Mouse (Mus musculus): Measurements from ENCODE around the gene Nynrin. TPM values are rescaled to one million over a fixed set of nuclear protein-coding genes. Genes with fewer than 3 reads are reported as not detected.

The Nynrin gene
- polyA plus RNA-seq, 1 experiment, result 36.6 TPM

DNA sequence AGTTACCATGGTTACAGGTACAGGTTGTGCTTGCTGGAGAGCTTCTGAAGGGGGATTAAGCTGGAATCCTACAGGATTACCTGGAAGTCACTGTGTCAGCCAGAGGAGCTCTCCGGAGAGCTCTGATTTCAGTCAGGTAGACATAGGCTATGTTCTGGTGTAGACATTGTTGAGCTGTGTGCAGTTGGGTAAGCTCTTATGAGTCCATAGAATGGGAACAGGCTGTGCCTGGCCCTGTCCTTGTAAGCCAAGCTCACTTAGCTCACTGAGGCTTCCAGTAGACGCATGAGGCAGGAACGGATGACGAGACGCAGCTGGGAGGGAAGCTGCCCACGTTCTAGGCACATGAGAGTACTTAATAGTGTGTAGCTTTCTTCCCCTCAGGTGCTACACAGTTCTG lies 8.4 kb downstream of the Nynrin start:
- H3K27ac ChIP-seq (ENCODE audit: insufficient read depth, low read length), result no peak overlapping the region
- H3K4me3 ChIP-seq (ENCODE audit: insufficient read depth, low read length), result no peak overlapping the region
- no peaks in the 10 kb centered on the region for H3K4me1 ChIP-seq (ENCODE audit: control insufficient read depth, insufficient read depth, low read length)
- TF ChIP-seq POLR2A (IDR thresholded peaks at IDR 0.05; ENCODE audit: low read depth, low read length) (no peak), CTCF (IDR thresholded peaks at IDR 0.05; ENCODE audit: borderline replicate concordance, insufficient read depth, low read length) (no peak)

DNA sequence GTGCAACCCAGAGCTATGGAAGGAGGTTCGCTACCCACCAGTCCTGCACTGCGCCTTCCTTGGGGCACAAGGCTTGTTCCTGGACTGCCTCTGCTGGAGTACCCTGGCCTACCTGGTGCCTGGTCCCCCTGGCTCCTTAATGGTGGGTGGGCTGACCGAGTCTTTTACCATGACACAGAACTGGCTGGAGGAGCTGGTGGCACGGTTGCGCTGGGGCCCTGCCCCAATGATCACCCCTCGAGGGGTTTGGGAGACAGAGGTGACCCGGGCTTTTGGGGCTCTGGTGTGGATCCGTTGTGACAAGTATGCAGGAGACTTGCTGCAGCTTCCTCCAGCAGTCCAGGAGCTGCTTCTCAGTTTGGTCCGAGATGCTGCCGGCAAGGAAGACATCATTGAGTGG lies 9.2 kb downstream of the Nynrin start:
- TF ChIP-seq CTCF (IDR thresholded peaks at IDR 0.05; ENCODE audit: borderline replicate concordance, insufficient read depth, low read length) (no peak), POLR2A (IDR thresholded peaks at IDR 0.05; ENCODE audit: low read depth, low read length) (no peak)
- Histone ChIP-seq H3K4me3 (ENCODE audit: insufficient read depth, low read length) (no peak overlapping the region), H3K27ac (ENCODE audit: insufficient read depth, low read length) (no peak overlapping the region), H3K4me1 (ENCODE audit: control insufficient read depth, insufficient read depth, low read length) (no peaks in the 10 kb centered on the region)

DNA sequence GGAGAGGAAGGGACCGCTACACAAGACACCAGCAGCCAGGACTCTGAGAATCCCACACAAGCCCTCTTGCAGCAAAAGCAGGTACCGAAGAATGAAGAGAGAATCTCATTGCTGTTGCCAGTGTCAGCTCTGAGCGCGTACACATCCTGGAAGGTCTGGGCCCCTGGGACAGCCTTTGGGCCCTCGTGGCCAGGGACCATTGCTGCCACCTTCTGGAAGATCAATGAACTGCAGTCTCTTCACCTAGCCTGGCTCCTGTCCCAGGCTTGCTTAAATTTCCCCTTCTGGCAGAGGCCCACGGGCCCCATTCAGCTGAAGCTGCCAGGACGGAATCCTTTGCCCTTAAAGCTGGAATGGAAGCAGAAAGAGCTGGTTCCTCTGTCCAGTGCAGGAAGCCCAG lies 10.0 kb downstream of the Nynrin start:
- Histone ChIP-seq H3K27ac (ENCODE audit: insufficient read depth, low read length) (no peak overlapping the region), H3K4me1 (ENCODE audit: control insufficient read depth, insufficient read depth, low read length) (no peaks in the 10 kb centered on the region), H3K4me3 (ENCODE audit: insufficient read depth, low read length) (no peak overlapping the region)
- peak; percentile 77 for TF ChIP-seq CTCF (IDR thresholded peaks at IDR 0.05; ENCODE audit: borderline replicate concordance, insufficient read depth, low read length)
- TF ChIP-seq POLR2A (IDR thresholded peaks at IDR 0.05; ENCODE audit: low read depth, low read length), result no peak

DNA sequence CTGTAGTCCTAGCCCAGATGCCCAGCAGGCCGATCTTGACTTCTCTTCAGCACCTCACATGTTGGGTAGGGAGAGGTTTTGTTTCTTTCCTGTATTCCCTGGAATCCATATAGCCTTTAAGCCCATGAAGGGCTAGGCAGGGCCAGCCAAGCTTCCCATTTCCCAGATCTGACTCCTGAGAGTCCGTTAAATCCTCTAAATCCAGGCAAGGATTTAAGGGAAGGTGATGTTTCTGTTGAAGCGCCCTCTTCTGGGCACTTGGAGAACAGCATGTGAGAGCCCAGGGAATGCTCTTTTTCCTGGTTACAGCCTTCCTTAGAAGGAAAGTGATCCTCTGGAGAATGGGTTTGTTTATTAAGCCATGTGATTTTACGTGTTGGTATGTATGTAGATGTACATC lies 13.2 kb downstream of the Nynrin start:
- H3K4me1 ChIP-seq (ENCODE audit: control insufficient read depth, insufficient read depth, low read length), result no peaks in the 10 kb centered on the region
- no peak overlapping the region for H3K4me3 ChIP-seq (ENCODE audit: insufficient read depth, low read length)
- no peak for TF ChIP-seq POLR2A (IDR thresholded peaks at IDR 0.05; ENCODE audit: low read depth, low read length)
- no peak overlapping the region for H3K27ac ChIP-seq (ENCODE audit: insufficient read depth, low read length)

DNA sequence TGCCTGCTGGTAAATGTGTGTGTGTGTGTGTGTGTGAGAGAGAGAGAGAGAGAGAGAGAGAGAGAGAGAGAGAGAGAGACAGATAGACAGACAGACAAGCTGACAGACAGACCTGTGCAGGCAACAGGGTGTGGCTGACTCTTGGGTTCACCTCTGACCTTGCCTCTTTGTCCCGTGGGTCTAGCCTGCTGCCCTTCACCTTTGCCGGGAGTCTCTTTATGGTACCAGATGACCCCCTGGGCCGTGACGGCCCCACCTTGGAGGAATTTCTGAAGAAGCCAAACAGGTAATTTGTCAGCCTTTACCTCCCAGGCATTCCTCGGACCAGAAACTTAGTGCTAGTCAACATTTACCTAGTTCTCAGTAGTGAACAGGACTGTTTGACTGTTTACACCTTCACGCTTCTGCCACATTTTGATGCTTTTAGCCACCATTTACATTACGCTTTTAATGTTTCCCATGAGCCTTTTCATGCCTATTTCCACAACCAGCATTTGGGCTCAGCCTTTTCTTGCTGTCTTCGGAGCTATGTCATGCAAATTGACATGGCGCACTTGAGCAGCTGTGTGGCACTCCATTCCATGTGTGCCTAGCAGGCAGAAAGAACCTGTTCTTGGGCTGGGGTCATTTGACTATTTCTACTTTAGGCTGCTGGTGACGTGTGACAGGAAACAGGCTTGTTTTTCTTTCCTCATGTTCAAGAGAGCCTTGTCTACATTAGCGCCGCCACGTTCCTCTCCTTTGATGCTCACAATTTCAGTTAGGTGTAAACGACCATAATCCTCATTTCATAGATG lies 14.6 kb downstream of the Nynrin start:
- no peak overlapping the region for H3K27ac ChIP-seq (ENCODE audit: insufficient read depth, low read length)
- no peaks in the 10 kb centered on the region for H3K4me1 ChIP-seq (ENCODE audit: control insufficient read depth, insufficient read depth, low read length)
- TF ChIP-seq CTCF (IDR thresholded peaks at IDR 0.05; ENCODE audit: borderline replicate concordance, insufficient read depth, low read length), result no peak
- TF ChIP-seq POLR2A (IDR thresholded peaks at IDR 0.05; ENCODE audit: low read depth, low read length), result no peak
- no peak overlapping the region for H3K4me3 ChIP-seq (ENCODE audit: insufficient read depth, low read length)

DNA sequence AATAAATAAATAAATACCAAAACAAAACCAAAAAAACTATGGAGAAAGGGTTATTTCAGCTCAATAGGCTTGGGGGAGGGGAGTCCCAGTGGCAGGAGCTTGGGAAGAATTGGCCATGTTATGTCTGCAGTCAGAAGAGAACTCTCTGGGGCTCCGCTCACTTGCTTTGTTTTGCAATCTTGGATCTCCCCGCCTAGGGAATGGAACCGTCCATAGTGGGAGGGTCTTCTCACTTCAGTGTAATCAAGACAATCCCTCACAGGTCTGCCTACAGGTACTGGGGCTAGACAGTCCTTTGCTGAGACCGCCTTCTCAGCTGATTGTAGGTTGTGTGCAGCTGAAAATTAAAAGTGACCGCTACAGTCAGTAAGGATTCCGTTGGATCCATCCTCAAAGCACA lies 15.7 kb downstream of the Nynrin start:
- Histone ChIP-seq H3K4me1 (ENCODE audit: control insufficient read depth, insufficient read depth, low read length) (no peaks in the 10 kb centered on the region), H3K4me3 (ENCODE audit: insufficient read depth, low read length) (no peak overlapping the region), H3K27ac (ENCODE audit: insufficient read depth, low read length) (no peak overlapping the region)
- no peak for TF ChIP-seq CTCF (IDR thresholded peaks at IDR 0.05; ENCODE audit: borderline replicate concordance, insufficient read depth, low read length)
- TF ChIP-seq POLR2A (IDR thresholded peaks at IDR 0.05; ENCODE audit: low read depth, low read length), result no peak

DNA sequence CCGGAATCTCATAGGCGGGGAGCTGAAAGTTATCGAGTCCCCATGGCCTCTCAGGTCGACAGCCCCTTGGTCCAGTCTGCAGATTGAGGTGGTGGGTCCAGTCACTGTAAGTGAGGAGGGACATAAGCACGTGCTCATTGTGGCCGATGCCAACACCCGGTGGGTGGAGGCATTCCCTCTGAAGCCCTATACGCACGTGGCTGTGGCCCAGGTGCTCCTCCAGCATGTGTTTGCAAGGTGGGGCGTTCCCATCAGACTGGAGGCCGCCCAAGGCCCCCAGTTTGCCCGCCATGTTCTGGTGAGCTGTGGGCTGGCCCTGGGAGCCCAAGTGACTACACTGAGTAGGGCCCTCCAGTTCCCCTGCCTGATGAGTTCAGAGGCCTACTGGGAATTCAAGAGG lies 18.2 kb downstream of the Nynrin start:
- TF ChIP-seq POLR2A (IDR thresholded peaks at IDR 0.05; ENCODE audit: low read depth, low read length) (no peak), CTCF (IDR thresholded peaks at IDR 0.05; ENCODE audit: borderline replicate concordance, insufficient read depth, low read length) (no peak)
- H3K4me3 ChIP-seq (ENCODE audit: insufficient read depth, low read length), result no peak overlapping the region
- H3K27ac ChIP-seq (ENCODE audit: insufficient read depth, low read length), result no peak overlapping the region
- no peaks in the 10 kb centered on the region for H3K4me1 ChIP-seq (ENCODE audit: control insufficient read depth, insufficient read depth, low read length)

DNA sequence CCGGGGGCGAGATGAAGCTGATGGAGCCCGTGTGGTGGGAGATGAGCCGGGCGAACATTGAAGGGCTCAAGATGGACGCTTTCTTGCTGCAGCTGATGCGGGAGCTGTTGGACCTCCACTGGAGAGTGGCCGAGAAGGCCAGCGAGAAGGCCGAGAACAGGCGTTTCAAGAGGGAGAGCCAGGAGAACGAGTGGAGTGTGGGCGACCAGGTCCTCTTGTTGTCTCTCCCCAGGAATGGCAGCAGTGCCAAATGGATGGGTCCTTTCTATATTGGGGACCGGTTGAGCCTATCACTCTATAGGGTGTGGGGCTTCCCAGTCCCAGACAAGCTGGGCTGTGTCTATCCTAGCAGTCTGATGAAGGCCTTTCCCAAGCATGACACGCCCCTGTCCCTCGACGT lies 18.7 kb downstream of the Nynrin start:
- Histone ChIP-seq H3K4me1 (ENCODE audit: control insufficient read depth, insufficient read depth, low read length) (no peaks in the 10 kb centered on the region), H3K27ac (ENCODE audit: insufficient read depth, low read length) (no peak overlapping the region), H3K4me3 (ENCODE audit: insufficient read depth, low read length) (no peak overlapping the region)
- TF ChIP-seq CTCF (IDR thresholded peaks at IDR 0.05; ENCODE audit: borderline replicate concordance, insufficient read depth, low read length), result no peak
- TF ChIP-seq POLR2A (IDR thresholded peaks at IDR 0.05; ENCODE audit: low read depth, low read length), result no peak

DNA sequence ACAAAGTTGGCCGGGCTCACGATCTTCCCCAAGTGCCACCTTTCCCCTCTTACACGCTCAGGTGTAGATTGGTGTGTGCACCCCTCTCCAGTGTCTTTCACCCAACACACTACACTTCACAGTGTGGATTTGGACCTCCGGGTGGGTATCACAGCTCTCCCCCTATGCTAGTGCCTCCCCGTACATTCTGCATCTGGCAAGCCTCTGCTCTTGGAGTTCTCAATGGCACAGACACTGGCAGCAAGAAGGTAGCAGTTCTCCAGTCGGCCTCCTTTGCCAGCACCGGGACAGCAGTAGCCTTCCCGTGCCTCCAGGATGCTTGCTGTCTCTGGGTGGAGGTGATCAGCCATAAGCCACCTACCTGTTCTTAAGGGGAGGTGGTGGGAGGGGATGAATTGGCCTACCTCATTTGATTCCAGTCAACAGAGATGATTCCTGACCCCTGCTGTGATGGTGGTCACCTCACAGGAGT lies 19.5 kb downstream of the Nynrin start:
- Histone ChIP-seq H3K4me3 (ENCODE audit: insufficient read depth, low read length) (no peak overlapping the region), H3K4me1 (ENCODE audit: control insufficient read depth, insufficient read depth, low read length) (no peaks in the 10 kb centered on the region), H3K27ac (ENCODE audit: insufficient read depth, low read length) (no peak overlapping the region)
- TF ChIP-seq CTCF (IDR thresholded peaks at IDR 0.05; ENCODE audit: borderline replicate concordance, insufficient read depth, low read length) (no peak), POLR2A (IDR thresholded peaks at IDR 0.05; ENCODE audit: low read depth, low read length) (no peak)

DNA sequence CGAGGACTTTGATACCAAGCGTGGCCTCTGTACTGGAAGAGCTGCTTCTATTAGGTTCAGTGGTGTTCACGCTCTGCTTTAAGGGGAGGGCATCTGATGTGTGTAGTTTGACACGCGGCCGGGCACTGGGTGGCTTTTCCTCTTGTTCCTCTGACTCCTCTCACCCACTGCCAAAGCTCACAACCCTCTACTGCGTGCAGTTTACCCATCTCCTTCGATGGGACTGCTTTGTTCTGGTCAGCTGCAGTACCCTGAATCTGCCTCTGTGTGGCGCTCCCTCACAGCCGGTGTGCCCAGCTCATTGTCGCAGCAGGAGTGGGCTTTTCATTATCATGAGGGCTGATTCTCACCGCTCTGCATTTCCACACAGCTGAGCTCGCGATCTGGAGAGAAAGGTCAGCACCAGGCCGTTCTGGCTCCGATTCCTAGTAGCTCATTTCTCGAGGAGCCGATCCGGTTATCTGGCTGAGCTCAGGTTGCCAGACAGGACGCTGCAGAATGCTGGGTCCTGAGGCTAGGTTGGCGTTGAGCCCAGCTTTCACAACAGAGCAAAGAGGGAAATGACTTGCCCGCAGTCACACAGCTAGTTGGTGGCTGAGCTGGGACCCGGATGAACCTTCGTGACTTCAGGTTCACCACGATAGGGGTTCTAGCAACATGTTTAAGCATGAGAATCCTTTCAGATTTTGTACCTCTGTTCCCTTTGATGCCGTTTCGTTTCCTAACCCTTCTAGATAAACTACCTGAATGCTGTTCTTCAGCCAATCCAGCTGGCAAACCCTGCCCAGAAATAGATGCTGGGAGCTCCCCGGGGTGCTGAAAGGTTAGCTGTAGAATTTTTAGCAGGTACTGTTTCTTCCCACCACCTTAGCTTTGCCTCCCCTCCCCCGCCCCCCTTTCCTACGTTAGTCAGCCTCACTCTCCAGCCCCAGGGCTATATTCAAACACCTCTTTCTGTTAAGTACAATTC lies 20.2 kb downstream of the Nynrin start:
- no peak for TF ChIP-seq POLR2A (IDR thresholded peaks at IDR 0.05; ENCODE audit: low read depth, low read length)
- peak; percentile 89 for TF ChIP-seq CTCF (IDR thresholded peaks at IDR 0.05; ENCODE audit: borderline replicate concordance, insufficient read depth, low read length)
- H3K27ac ChIP-seq (ENCODE audit: insufficient read depth, low read length), result no peak overlapping the region
- H3K4me3 ChIP-seq (ENCODE audit: insufficient read depth, low read length), result no peak overlapping the region
- H3K4me1 ChIP-seq (ENCODE audit: control insufficient read depth, insufficient read depth, low read length), result no peaks in the 10 kb centered on the region

Measured in embryonic fibroblast, embryonic 13.5 days (primary cell).